Mouse (Mus musculus) hindbrain, embryonic 11.5 days (tissue): ENCODE measurements at regions not wholly inside any gene's neighbourhood (a gene's known extent, or its start where the extent isn't known, plus 50 kb on each side); places are given as distances from the start of the nearest gene placed in this dataset.
A peak's percentile ranks its signal among the peaks of the same experiment; 100 is the strongest.
"Not testable (repeated sequence)": the region's sequence is repeated elsewhere in the genome, so short reads cannot be mapped to it uniquely, and the experiment has no call there.

Source experiments
- ATAC-seq: fragments of 200-750 bp; cut with Nextera tagmentation; 2 replicates; pipeline ENCODE4 v1.8.0; 2017; ENCODE audit warnings: mild to moderate bottlenecking, moderate TSS enrichment, moderate library complexity; ENCODE audit not compliant: low FRiP score
- DNase-seq: peaks from one replicate; pipeline ENCODE4 v3.0.0-alpha.2; 2015; ENCODE audit warnings: low spot score
- H3K27ac ChIP-seq: fragments of 300-500 bp; sonication (generic); 2 replicates; pipeline ENCODE4 v1.5.1; 2014; ENCODE audit warnings: mild to moderate bottlenecking, low read depth, low read length
- H3K27me3 ChIP-seq: fragments of 300-500 bp; sonication (generic); 2 replicates; pipeline ENCODE4 v1.6.1; 2014; ENCODE audit warnings: mild to moderate bottlenecking, low read length, moderate library complexity, mixed read lengths; ENCODE audit not compliant: control insufficient read depth, insufficient read depth
- H3K36me3 ChIP-seq: fragments of 300-500 bp; sonication (generic); 2 replicates; pipeline ENCODE4 v1.6.1; 2014; ENCODE audit warnings: mild to moderate bottlenecking, low read length, moderate library complexity, mixed read lengths; ENCODE audit not compliant: control insufficient read depth, insufficient read depth
- H3K4me1 ChIP-seq: fragments of 300-500 bp; sonication (generic); replicated peaks from 2 replicates; pipeline ENCODE4 v1.6.1; 2014; ENCODE audit warnings: low read length, mixed read lengths; ENCODE audit not compliant: control insufficient read depth, insufficient read depth
- H3K4me2 ChIP-seq: fragments of 300-500 bp; sonication (generic); replicated peaks from 2 replicates; pipeline ENCODE4 v1.6.1; 2014; ENCODE audit warnings: mild to moderate bottlenecking, low read depth, low read length
- H3K4me3 ChIP-seq: fragments of 300-500 bp; sonication (generic); 2 replicates; pipeline ENCODE4 v1.5.1; 2014; ENCODE audit warnings: low read depth, low read length
- H3K9ac ChIP-seq: fragments of 300-500 bp; sonication (generic); 2 replicates; pipeline ENCODE4 v1.6.1; 2014; ENCODE audit warnings: low read depth, low read length
- H3K9me3 ChIP-seq: fragments of 300-500 bp; sonication (generic); 2 replicates; pipeline ENCODE4 v1.6.1; 2016; ENCODE audit warnings: low read length; ENCODE audit not compliant: control insufficient read depth
- WGBS: fragments of 180-500 bp; shearing (Covaris S2); extraction: QIAGEN DNeasy Blood & Tissue Kit; methylation state at CpG from one replicate; pipeline ENCODE4 v1.1.7; 2014; 5-methylcytosine and 5-hydroxymethylcytosine counted together

DNA sequence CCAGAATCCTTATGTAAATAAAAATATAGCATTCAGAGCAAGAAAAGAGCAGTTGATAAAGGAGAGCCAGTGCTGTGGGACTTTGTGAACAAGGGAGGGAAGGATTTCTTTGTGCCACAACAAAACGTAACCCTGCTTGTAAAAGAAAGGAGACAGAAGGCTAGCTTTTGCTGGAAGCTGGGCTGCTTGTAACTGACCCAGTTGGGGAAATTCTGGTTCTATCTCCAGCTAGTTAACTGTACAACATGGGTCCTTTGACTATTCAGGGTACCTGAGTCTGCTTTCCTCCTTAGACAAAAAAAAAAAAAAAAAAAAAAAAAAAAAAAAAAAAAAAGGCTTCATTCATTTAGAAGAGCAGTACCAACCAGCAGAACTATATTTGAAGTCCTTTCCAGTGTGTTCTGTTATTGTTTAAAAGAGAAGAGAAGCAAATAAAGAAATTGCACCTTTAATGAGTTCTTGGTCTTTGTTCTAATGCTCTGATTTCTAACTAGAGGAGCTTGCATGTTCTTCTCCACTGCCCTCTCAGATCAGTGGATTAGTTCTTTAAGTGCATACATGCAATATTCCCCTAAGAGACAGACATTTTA is 345.8 kb upstream of the Pou3f2 start:
- Histone ChIP-seq H3K27ac (peak overlapping the region; percentile 83), H3K27me3 (no peaks in the 10 kb centered on the region), H3K9me3 (no peaks in the 10 kb centered on the region), H3K36me3 (no peaks in the 10 kb centered on the region), H3K9ac (peak overlapping the region; percentile 48), H3K4me1 (no peaks in the 10 kb centered on the region; the same call in 1 of the 2 replicates), H3K4me2 (peak overlapping the region; percentile 23; the same call in 1 of the 2 replicates), H3K4me3 (peak overlapping the region; percentile 13; the same call in 1 of the 2 replicates)
- WGBS, result 33% methylated on average over 1 of the region's 1 CpGs
- ATAC-seq (no peak), DNase-seq (peak; percentile 33)

DNA sequence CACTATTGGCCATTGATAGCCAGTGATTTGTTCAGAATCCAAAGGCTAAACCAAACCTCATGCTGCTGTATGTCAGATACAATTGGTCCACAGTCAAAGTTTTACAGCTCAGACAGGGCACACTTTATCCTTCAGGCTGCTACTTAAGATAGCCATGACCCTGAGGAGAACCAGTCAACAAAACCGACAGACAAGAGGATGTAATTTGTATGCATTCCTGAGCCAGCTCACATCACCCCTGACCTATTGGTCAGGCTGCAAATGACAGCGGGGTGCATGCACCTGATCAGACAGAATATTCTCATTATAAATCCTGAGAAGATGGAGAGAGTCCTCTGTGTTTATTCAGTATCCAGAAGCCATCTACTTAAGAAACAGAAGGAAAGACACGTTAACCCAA is 315.5 kb upstream of the Pou3f2 start:
- Histone ChIP-seq H3K9ac (no peak overlapping the region), H3K9me3 (no peaks in the 10 kb centered on the region), H3K4me2 (no peak overlapping the region), H3K27me3 (no peaks in the 10 kb centered on the region), H3K4me1 (0 out of 2 replicates have a peak, but pooled peaks cover 2% of the 10 kb centered on the region), H3K4me3 (no peak overlapping the region), H3K27ac (no peak overlapping the region), H3K36me3 (no peaks in the 10 kb centered on the region)
- 28% methylated on average over 3 of the region's 3 CpGs for WGBS
- ATAC-seq, result peak; percentile 49; the same call in 1 of the 2 replicates
- DNase-seq, result peak; percentile 7

DNA sequence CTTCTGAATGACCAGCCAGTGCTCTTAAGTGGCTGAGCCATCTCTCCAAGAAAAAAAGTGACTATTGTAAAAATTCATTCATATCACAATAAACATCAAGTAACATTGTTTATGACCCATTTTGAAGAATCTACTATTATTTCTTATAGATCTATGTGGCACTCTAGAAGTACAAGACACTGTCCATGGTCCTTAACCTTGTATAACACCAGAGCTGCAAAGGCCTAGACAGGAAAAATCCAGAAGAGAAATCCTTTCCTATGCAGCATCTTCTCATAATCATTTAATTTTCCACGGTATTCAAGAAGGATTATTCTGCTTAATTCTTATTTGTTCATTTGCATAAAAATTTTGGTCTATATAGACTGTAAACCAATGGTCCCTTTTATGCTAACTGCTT is 304.7 kb upstream of the Pou3f2 start:
- H3K4me2 ChIP-seq, result no peak overlapping the region
- H3K4me1 ChIP-seq, result no peaks in the 10 kb centered on the region
- H3K9ac ChIP-seq, result no peak overlapping the region
- H3K4me3 ChIP-seq, result no peak overlapping the region
- ATAC-seq, result no peak
- no peaks in the 10 kb centered on the region for H3K36me3 ChIP-seq
- WGBS, result 74% methylated on average over 1 of the region's 1 CpGs
- no peak overlapping the region for H3K27ac ChIP-seq
- no peaks in the 10 kb centered on the region for H3K27me3 ChIP-seq
- no peak for DNase-seq
- no peaks in the 10 kb centered on the region for H3K9me3 ChIP-seq

DNA sequence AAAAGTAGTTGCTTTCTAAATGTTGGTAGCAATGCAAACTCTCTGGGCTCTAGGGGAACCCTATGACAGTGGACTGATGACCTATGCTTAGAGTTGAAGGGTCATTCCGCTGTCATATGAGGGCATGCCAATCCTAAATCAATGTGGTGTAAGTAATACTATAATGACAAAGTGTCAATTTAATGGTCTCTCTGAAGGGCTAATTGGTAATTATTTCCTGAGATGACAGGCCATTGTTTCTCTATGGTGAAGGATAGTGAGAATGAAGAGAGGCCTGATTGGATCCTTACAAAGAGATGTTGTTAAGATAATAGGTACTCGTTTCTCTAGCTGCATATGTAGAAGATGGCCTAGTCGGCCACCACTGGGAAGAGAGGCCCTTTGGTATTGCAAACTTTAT is 299.7 kb upstream of the Pou3f2 start:
- ATAC-seq (no peak), DNase-seq (no peak)
- no peaks in the 10 kb centered on the region for H3K27me3 ChIP-seq
- no peaks in the 10 kb centered on the region for H3K9me3 ChIP-seq
- 67% methylated on average over 3 of the region's 3 CpGs for WGBS
- no peak overlapping the region for H3K4me3 ChIP-seq
- no peaks in the 10 kb centered on the region for H3K36me3 ChIP-seq
- H3K27ac ChIP-seq, result no peak overlapping the region
- H3K9ac ChIP-seq, result no peak overlapping the region
- H3K4me2 ChIP-seq, result no peak overlapping the region
- H3K4me1 ChIP-seq, result no peaks in the 10 kb centered on the region

DNA sequence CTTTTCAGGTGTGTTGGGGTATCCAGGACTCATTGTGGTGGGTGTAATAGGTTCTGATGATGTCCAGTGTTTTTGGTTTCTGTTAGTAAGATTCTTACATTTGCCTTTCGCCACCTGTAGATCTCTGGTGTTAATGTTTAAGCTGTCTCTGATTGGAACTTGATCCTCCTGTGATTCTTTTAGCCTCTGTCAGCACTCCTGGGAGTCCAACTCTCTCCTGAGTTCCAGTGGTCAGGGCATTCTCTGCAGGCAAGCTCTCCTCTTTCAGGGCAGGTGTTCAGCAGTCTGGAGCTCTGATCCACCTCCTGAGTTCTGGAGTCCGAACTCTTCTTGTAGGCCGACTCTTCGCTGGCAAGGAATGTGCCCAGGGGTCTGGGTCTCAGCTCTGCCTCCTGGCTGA is 274.9 kb upstream of the Pou3f2 start:
- H3K36me3 ChIP-seq, H3K27me3 ChIP-seq, DNase-seq, H3K4me1 ChIP-seq, ATAC-seq, H3K27ac ChIP-seq, H3K9me3 ChIP-seq, H3K9ac ChIP-seq, H3K4me3 ChIP-seq, H3K4me2 ChIP-seq: not testable (repeated sequence)
- WGBS, result 96% methylated on average over 4 of the region's 4 CpGs
